Mouse (Mus musculus) inflammation-experienced regulatory T-cells, adult 6 months (primary cell): ENCODE results near the gene Cdca7. TPM values are rescaled to one million over a fixed set of nuclear protein-coding genes. Genes with fewer than 3 reads are reported as not detected.

Experiments used
- ATAC-seq: one replicate; pipeline ENCODE4 v1.8.0; 2017
- polyA plus RNA-seq, 3 experiments: library from polyadenylated mRNA; unstranded; fragments of 100-300 nt; shearing (Covaris generic); gene quantifications; one replicate each; pipeline ENCODE4 v1.2.1; 2017

Gene Cdca7
- 10 to 100 TPM; 25.9 to 43.7 (median 27.9) TPM for polyA plus RNA-seq

GRCm38 (mm10) chr2:72475797-72476485 is at the start of gene Cdca7:
TSS of gene Cdca7 (plus strand) at chr2:72476159.
- peak; percentile 70 for ATAC-seq

- ATAC-seq = no peak
Observed at GRCm38 (mm10) chr2:72426776-72427175, 49.2 kb upstream of the Cdca7 start.

GRCm38 (mm10) chr2:72427288-72427687 is 48.7 kb upstream of the Cdca7 start:
- no peak for ATAC-seq

GRCm38 (mm10) chr2:72438941-72439533 is 36.9 kb upstream of the Cdca7 start:
- ATAC-seq = no peak

GRCm38 (mm10) chr2:72441010-72441409 is 34.9 kb upstream of the Cdca7 start:
- ATAC-seq = no peak

- no peak for ATAC-seq
Observed at GRCm38 (mm10) chr2:72442825-72443224, 33.1 kb upstream of the Cdca7 start.

- ATAC-seq = no peak
Observed at GRCm38 (mm10) chr2:72443960-72444359, 32.0 kb upstream of the Cdca7 start.

GRCm38 (mm10) chr2:72446106-72446505 is 29.9 kb upstream of the Cdca7 start:
- no peak for ATAC-seq

GRCm38 (mm10) chr2:72446615-72447014 is 29.3 kb upstream of the Cdca7 start:
- ATAC-seq = no peak

- no peak for ATAC-seq
Observed at GRCm38 (mm10) chr2:72453563-72453962, 22.4 kb upstream of the Cdca7 start.

- no peak for ATAC-seq
Observed at GRCm38 (mm10) chr2:72456189-72456588, 19.8 kb upstream of the Cdca7 start.

GRCm38 (mm10) chr2:72464376-72465014 is 11.5 kb upstream of the Cdca7 start:
- ATAC-seq = no peak

- ATAC-seq = no peak
Observed at GRCm38 (mm10) chr2:72467604-72468003, 8.4 kb upstream of the Cdca7 start.

GRCm38 (mm10) chr2:72471415-72472070 is 4.4 kb upstream of the Cdca7 start:
- no peak for ATAC-seq

GRCm38 (mm10) chr2:72474531-72475287 is 1.2 kb upstream of the Cdca7 start:
- ATAC-seq = no peak

- ATAC-seq = no peak
Observed at GRCm38 (mm10) chr2:72475423-72475796, 549 bp upstream of the Cdca7 start.

- peak; percentile 29 for ATAC-seq
Observed at GRCm38 (mm10) chr2:72476486-72477211, 690 bp downstream of the Cdca7 start.

- no peak for ATAC-seq
Observed at GRCm38 (mm10) chr2:72477221-72477620, 1.3 kb downstream of the Cdca7 start.

GRCm38 (mm10) chr2:72478176-72478575 is 2.2 kb downstream of the Cdca7 start:
- ATAC-seq = no peak

- no peak for ATAC-seq
Observed at GRCm38 (mm10) chr2:72478921-72479320, 3.0 kb downstream of the Cdca7 start.

- ATAC-seq = no peak
Observed at GRCm38 (mm10) chr2:72479818-72480217, 3.9 kb downstream of the Cdca7 start.

GRCm38 (mm10) chr2:72491650-72492049 is 15.7 kb downstream of the Cdca7 start:
- no peak for ATAC-seq
